Mouse (Mus musculus) midbrain, embryonic 16.5 days (tissue): Measurements from ENCODE around the gene Gm12216. TPM values are rescaled to one million over a fixed set of nuclear protein-coding genes. Genes with fewer than 3 reads are reported as not detected.

Experiments used
- ATAC-seq: fragments of 200-750 bp; cut with Nextera tagmentation; 2 replicates; pipeline ENCODE4 v1.8.0; 2017; ENCODE audit warnings: moderate TSS enrichment
- H3K27ac ChIP-seq: fragments of 300-500 bp; sonication (generic); 2 replicates; pipeline ENCODE4 v1.5.1; 2014; ENCODE audit warnings: mild to moderate bottlenecking, low read length, mixed read lengths
- H3K27me3 ChIP-seq: fragments of 300-500 bp; sonication (generic); 2 replicates; pipeline ENCODE4 v1.6.1; 2014; ENCODE audit warnings: low read depth, low read length, mixed read lengths; ENCODE audit not compliant: control insufficient read depth, insufficient read depth
- H3K36me3 ChIP-seq: fragments of 300-500 bp; sonication (generic); 2 replicates; pipeline ENCODE4 v1.6.1; 2014; ENCODE audit warnings: mild to moderate bottlenecking, low read length, moderate library complexity, mixed read lengths; ENCODE audit not compliant: control insufficient read depth, insufficient read depth
- H3K4me1 ChIP-seq: fragments of 300-500 bp; sonication (generic); 2 replicates; pipeline ENCODE4 v1.6.1; 2014; ENCODE audit warnings: mild to moderate bottlenecking, low read length, mixed read lengths; ENCODE audit not compliant: control insufficient read depth, insufficient read depth
- H3K4me2 ChIP-seq: fragments of 300-500 bp; sonication (generic); 2 replicates; pipeline ENCODE4 v1.6.1; 2014; ENCODE audit warnings: mild to moderate bottlenecking, low read length, mixed read lengths
- H3K4me3 ChIP-seq: fragments of 300-500 bp; sonication (generic); 2 replicates; pipeline ENCODE4 v1.5.1; 2014; ENCODE audit warnings: low read depth, mild to moderate bottlenecking, low read length, moderate library complexity, mixed read lengths
- H3K9ac ChIP-seq: fragments of 300-500 bp; sonication (generic); 2 replicates; pipeline ENCODE4 v1.6.1; 2014; ENCODE audit warnings: low read depth, low read length, mixed read lengths
- H3K9me3 ChIP-seq: fragments of 300-500 bp; sonication (generic); replicated peaks from 2 replicates; pipeline ENCODE4 v1.6.1; 2014; ENCODE audit warnings: mild to moderate bottlenecking, low read length, mixed read lengths; ENCODE audit not compliant: control insufficient read depth, poor library complexity, severe bottlenecking
- WGBS: fragments of 180-500 bp; shearing (Covaris S2); extraction: QIAGEN DNeasy Blood & Tissue Kit; methylation state at CpG from one replicate; pipeline ENCODE4 v1.1.7; 2014; 5-methylcytosine and 5-hydroxymethylcytosine counted together
- microRNA-seq: library from miRNA; unstranded; fragments of <30 nt; microRNA quantifications from one replicate; pipeline ENCODE4, GENCODE M21; 2017
- polyA plus RNA-seq: library from polyadenylated mRNA; unstranded; fragments of >200 nt; fragmentation: Nextera tagmentation; extraction: Ambion mirVana; gene quantifications from 2 replicates; pipeline ENCODE4 v1.2.1, GENCODE M21; 2015

Gm12216 gene
- polyA plus RNA-seq, 1 experiment from 2014 or later, result 0.31 TPM

- Histone ChIP-seq H3K4me3 (no peak overlapping the region), H3K36me3 (no peaks in the 10 kb centered on the region), H3K27ac (no peak overlapping the region), H3K4me1 (no peaks in the 10 kb centered on the region), H3K27me3 (no peaks in the 10 kb centered on the region), H3K9ac (no peak overlapping the region), H3K9me3 (no peaks in the 10 kb centered on the region), H3K4me2 (no peak overlapping the region)
- ATAC-seq, result no peak
- 42% methylated on average over 6 of the region's 6 CpGs for WGBS
Observed at GRCm38 (mm10) chr11:53737573-53737946, 121.5 kb downstream of the Gm12216 start.

DNA sequence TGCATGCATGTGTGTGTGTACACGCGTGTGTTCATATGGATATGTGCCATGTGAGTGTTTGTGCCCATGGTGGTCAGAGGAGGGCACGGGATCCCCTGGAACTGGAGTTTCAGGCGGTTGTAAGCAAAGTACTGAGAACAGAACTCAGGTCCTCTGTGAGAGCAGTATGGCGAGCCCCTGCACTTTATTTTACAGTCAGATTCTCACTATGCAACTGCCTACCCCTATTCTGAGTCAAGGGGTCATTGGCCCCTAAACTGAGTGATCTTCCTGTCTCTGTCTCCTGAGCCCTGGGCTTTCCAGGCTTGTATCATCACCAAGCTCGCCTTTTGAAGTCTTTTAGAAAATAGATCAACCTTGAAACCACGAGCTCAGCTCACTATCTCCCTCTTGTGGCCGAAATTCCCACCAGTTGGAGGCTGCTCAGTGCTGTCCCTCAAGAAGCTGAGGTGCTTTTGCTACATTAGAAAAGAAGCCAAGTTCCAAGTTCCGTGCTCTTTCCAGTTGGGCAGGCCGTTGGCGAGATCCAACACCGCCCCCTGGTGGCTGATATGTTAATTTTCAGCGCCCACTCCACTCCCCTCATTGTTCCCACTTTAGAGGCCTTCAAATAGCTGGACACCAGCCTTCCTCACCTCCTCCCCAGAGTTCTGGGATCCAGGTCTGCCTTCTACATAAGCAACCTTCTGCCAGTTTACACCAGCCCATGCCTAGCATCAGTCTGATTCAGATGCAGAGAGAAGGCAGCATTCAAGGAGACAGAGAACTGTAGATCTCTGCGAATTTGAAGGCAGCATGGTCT lies 122.1 kb downstream of the Gm12216 start:
- Histone ChIP-seq H3K27me3 (no peaks in the 10 kb centered on the region), H3K27ac (no peak overlapping the region), H3K4me1 (no peaks in the 10 kb centered on the region), H3K36me3 (no peaks in the 10 kb centered on the region), H3K9me3 (no peaks in the 10 kb centered on the region), H3K4me2 (no peak overlapping the region), H3K9ac (no peak overlapping the region), H3K4me3 (no peak overlapping the region)
- peak; percentile 62 for ATAC-seq
- WGBS, result 51% methylated on average over 14 of the region's 14 CpGs

DNA sequence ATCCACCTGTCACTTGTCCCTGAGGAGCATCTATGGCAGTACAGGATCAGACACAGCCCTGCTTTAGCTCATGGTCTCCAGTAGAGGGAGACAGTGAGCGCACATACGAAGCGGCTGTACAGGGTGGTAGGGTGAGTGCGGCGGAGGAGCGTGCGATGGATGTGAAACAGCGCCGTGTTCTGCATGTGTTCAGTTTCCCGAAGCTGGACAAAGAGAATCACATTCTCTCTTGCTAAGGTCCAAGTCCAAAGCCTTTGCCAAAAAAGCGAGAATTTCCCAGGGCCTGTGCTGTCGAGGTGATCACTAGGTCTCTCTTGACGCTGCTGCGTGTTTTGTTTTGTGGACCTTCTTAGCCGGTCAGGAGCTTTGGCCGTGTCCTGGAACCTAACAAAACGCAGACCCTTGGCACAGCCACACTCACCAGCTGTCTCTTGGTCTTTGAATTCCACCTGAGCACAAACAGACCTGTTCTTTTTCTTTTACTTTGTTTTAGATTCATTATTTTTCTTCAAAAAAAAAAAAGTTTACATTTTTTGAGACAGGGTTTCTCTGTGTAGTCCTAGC lies 123.3 kb downstream of the Gm12216 start:
- no peaks in the 10 kb centered on the region for H3K4me1 ChIP-seq
- H3K27ac ChIP-seq, result no peak overlapping the region
- no peaks in the 10 kb centered on the region for H3K36me3 ChIP-seq
- peak overlapping the region; percentile 52 for H3K4me2 ChIP-seq
- H3K9ac ChIP-seq, result 0 out of 2 replicates have a peak overlapping the region, but pooled peaks have one; percentile 11
- H3K9me3 ChIP-seq, result no peaks in the 10 kb centered on the region
- peak; percentile 85 for ATAC-seq
- 27% methylated on average over 17 of the region's 17 CpGs for WGBS
- H3K4me3 ChIP-seq, result peak overlapping the region; percentile 20; the same call in 1 of the 2 replicates
- H3K27me3 ChIP-seq, result no peaks in the 10 kb centered on the region

GRCm38 (mm10) chr11:53734970-53735681 lies 123.9 kb downstream of the Gm12216 start:
- Histone ChIP-seq H3K36me3 (no peaks in the 10 kb centered on the region), H3K4me2 (peak overlapping the region; percentile 52; the same call in 1 of the 2 replicates), H3K4me3 (no peak overlapping the region), H3K9ac (no peak overlapping the region), H3K4me1 (no peaks in the 10 kb centered on the region), H3K9me3 (no peaks in the 10 kb centered on the region), H3K27ac (no peak overlapping the region), H3K27me3 (no peaks in the 10 kb centered on the region)
- 71% methylated on average over 18 of the region's 18 CpGs for WGBS
- no peak for ATAC-seq

DNA sequence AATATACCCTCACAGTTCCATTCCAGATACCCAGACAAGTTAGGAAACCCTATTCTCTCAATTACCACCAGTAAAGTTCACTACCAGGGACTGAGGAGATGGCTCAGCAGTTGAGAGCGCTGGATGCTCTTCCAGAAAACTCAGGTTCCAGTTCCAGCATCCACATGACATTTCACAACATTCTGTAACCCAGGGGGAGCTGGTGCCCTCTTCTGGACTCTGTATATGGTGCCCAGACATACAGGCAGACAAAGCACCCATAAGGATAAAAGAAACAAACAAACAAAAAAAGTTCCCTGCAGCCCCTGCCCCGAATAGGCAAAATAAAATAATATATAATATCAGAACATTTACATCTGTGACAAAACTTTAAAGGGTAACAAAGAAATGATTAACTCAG lies 124.6 kb downstream of the Gm12216 start:
- H3K27me3 ChIP-seq, result no peaks in the 10 kb centered on the region
- no peak overlapping the region for H3K4me3 ChIP-seq
- no peak overlapping the region for H3K9ac ChIP-seq
- ATAC-seq, result no peak
- 86% methylated on average over 2 of the region's 2 CpGs for WGBS
- H3K36me3 ChIP-seq, result no peaks in the 10 kb centered on the region
- H3K27ac ChIP-seq, result no peak overlapping the region
- no peak overlapping the region for H3K4me2 ChIP-seq
- H3K4me1 ChIP-seq, result no peaks in the 10 kb centered on the region
- no peaks in the 10 kb centered on the region for H3K9me3 ChIP-seq

DNA sequence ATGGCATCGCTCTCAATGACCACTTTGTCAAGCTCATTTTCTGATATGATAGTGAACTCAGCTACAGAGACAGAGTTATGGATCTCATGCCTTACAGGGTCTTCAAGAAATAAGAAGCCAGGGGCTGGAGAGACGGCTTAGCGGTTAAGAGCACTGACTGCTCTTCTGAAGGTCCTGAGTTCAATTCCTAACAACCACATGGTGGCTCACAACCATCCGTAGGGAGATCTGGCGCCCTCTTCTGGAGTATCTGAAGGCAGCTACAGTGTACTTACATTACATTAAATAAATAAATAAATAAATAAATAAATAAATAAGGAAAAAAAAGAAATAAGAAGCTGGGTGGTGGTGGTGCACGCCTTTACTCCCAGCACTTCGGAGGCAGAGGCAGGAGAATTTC lies 125.2 kb downstream of the Gm12216 start:
- Histone ChIP-seq H3K4me3 (no peak overlapping the region), H3K9ac (no peak overlapping the region), H3K36me3 (no peaks in the 10 kb centered on the region), H3K9me3 (no peaks in the 10 kb centered on the region), H3K4me2 (no peak overlapping the region), H3K27me3 (no peaks in the 10 kb centered on the region), H3K27ac (no peak overlapping the region), H3K4me1 (no peaks in the 10 kb centered on the region)
- WGBS, result 91% methylated on average over 7 of the region's 7 CpGs
- no peak for ATAC-seq

Small RNA genes within 50 kb of the gene (microRNA-seq; reads per million reads assigned to microRNA genes)
- gene Mir7671, result not detected

Other genes with a start within 250 kb of the Gm12216 start
- gene Il4, start 240.6 kb downstream of the Gm12216 start, polyA plus RNA-seq, result 5.2 and 5.5 TPM in 2 replicates
- not detected in 2 replicates for gene Il13, start 224.6 kb downstream of the Gm12216 start, polyA plus RNA-seq
- gene Rad50, start 151.9 kb downstream of the Gm12216 start, polyA plus RNA-seq, result 11.0 and 11.7 TPM in 2 replicates
- not detected in 2 replicates for gene Il5, start 138.5 kb downstream of the Gm12216 start, polyA plus RNA-seq
- 2.0 and 2.2 TPM in 2 replicates for gene Irf1, start 89.2 kb downstream of the Gm12216 start, polyA plus RNA-seq
- gene Gm17334, start 86.1 kb downstream of the Gm12216 start, polyA plus RNA-seq, result not detected in 2 replicates
- gene Slc22a5, start 32.4 kb upstream of the Gm12216 start, polyA plus RNA-seq, result 10.1 and 11.0 TPM in 2 replicates
- gene Slc22a21, start 121.1 kb upstream of the Gm12216 start, polyA plus RNA-seq, result 4.0 and 4.6 TPM in 2 replicates
- gene Slc22a4, start 168.8 kb upstream of the Gm12216 start, polyA plus RNA-seq, result 3.7 and 6.5 TPM in 2 replicates
- 20.5 and 26.7 TPM in 2 replicates for gene Pdlim4, start 209.8 kb upstream of the Gm12216 start, polyA plus RNA-seq
- 9.6 and 9.7 TPM in 2 replicates for gene P4ha2, start 240.8 kb upstream of the Gm12216 start, polyA plus RNA-seq